Mouse (Mus musculus): Measurements from ENCODE around the gene Fosb.

Gene Fosb

DNA sequence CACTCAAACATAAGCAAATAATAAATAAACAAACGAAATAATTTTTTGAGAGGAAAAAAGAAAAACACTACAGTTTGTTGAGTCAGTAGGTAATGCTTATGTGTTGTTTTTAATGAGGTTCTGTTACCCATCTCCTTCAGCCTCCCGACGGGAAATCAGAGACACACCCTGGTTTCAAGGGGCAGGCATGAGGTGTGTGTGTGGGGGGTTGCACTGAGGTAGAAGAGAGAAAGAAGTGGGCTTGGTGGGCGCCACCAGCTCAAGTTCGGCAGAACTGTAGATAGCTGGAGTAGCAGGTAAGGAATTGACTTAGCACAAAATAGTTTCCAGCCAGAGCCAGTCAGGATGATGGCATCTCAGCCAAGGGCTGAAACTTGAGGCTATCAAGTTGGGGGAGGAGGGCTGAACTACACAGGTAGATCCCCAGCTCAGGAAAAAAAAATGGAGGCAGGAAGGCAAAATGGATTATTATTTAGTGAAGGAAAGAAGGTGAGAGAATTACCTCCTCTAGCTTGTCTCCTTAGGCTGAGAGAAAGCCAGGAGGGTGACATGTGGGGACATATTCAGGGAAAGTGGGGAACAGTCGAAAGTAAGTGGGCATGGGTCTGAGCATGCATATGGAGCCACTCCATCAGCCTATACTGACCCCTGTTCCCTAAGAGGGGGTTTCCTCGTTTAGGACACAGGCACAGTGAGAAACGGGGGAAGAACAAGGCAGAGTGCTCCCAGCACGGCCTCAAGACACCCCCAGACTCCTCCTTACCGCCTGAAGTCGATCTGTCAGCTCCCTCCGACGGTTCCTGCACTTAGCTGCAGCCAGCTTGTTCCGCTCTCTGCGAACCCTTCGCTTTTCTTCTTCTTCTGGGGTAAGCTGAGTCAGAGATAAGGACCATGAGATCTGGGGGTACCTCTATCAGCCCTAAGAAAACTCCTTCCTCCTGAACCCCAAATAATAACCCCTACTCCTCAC lies 3.8 kb downstream of the Fosb start:
- no peak for DNase-seq

DNA sequence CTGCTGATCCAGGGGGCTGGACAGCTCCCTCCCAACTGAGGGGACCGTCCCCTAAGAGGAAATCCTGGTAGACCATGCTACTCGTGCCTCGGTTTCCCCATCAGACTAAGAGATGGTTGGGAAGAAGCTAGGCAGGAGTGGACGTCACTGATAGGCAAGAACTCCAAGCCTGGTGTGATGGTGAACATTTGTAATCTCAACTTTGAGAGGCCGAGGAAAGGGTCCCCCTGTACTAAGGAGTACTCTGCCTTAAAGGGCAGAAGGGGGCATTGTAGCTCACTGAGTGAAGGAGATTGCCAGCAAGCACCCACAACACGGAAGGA lies 4.5 kb downstream of the Fosb start:
- DNase-seq, result no peak

DNA sequence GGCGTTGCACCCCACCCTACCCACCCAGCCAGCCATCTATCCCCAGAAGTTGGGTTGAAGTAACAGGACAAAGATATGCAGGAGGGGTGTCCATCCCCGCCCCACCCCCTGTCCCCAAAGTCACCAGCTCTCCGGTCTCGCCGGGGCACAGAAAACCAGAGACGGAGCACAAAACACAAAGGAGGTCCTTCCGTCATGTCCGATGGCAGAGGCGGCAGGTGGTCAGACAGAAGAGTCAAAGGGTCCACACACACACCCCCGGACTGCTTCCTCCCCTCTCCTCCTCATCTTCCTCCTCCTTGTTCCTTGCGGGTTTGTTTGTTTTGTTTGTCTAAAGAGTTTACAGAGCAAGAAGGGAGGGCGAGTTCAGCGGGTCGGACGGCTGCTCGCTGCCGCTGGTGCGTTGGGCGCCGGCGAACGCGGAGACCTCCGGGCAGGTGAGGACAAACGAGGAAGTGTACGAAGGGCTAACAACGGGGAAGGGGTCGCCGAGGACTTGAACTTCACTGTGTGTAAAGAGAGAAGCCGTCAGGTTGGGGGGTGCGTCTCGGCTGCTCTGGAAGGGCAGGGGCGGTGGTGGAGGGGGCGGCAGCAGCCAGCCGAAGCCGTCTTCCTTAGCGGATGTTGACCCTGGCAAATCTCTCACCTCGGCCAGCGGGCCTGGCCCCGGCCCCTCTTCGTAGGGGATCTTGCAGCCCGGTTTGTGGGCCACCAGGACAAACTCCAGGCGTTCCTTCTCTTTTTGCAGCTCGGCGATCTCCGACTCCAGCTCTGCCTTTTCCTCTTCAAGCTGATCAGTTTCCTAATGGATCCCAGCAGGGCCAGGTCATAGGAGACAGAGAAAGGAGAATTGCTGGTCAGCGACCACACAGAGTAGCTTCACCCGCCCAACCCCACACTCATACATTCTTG lies 5.1 kb downstream of the Fosb start:
- DNase-seq, result no peak

- DNase-seq, result peak; percentile 77
These were observed 6.1 kb downstream of the Fosb start for GRCm38 (mm10) chr7:19303770-19304169.

GRCm38 (mm10) chr7:19303046-19303305 lies 6.9 kb downstream of the Fosb start:
- no peak for DNase-seq

DNA sequence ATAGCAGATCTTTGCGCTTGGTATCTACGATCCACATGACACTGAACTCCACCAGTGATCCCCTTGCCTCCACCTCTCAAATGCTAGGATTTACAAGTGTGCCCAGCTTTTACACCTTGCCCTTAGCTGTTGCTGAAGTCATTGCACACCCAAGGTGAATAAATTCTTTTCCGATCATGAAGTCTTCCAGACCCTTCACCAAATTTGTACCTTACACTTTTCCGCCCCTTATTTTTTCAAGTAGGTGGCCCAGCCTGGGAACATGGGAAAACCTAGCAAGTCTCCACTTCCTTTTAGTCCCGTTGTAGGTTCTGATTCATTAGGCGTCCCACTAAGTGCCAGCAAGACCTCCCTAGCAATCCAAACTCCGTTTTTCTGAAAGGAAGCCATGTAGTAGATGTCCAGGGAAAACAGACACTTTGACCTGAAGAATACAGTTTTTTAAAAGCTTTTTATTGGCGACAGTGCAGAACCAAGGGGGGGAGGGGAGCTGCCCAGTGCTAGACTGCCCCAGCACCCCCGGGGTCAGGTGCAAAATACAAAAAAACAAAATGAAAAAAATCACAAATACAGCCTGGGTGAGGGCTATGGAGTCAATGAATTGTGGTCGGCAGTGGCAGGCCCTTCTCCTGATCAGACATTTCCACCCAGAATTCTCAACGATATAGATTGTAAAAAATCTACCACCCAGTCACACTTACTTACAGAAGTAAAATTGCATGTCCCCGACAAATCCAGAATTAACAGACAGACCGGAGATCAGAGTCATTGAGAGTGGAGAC lies 7.4 kb downstream of the Fosb start:
- no peak for DNase-seq

GRCm38 (mm10) chr7:19301461-19302263 lies 8.2 kb downstream of the Fosb start:
- no peak for DNase-seq

- peak; percentile 81 for DNase-seq
These were observed 9.1 kb downstream of the Fosb start for GRCm38 (mm10) chr7:19300501-19301421.

DNA sequence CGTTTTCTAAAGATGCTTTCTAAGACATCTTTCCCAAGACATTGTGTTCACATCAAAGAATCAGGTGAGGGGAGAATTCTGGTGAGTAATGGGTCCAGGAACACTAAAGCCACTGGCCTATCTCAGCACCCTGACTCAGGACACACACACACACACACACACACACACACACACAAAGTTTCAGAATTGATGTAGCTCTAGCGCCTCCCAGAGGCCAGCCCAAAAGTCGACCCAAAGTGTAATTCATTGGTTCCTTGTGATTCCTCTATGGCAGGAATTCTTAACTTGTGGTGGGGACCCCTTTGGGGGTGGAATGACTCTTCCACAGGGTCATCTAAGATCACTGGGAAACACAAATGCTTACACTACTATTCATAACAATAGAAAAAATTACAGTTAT lies 10.7 kb downstream of the Fosb start:
- peak; percentile 58 for DNase-seq

DNA sequence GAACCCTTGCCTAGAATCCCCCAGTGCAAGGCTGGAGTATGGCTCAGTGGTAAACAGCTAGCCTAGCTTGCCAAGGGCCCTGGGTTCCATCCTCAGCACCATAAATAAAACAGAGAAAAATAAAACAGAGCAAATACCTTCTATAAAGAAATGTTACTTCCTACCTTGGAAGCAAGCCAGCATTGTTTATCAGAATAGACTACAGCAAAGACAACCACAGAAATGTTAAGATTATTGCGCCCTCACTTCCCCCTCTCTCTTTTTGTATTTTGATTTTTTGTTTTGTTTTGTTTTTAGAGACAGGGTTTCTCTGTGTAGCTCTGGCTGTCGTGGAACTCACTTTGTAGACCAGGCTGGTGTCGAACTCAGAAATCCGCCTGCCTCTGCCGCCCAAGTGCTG lies 12.1 kb downstream of the Fosb start:
- DNase-seq, result no peak

- no peak for DNase-seq
These were observed 12.8 kb downstream of the Fosb start for GRCm38 (mm10) chr7:19297034-19297433.

GRCm38 (mm10) chr7:19295503-19296185 lies 14.2 kb downstream of the Fosb start:
- peak; percentile 93 for DNase-seq

- DNase-seq, result peak; percentile 86
These were observed 18.8 kb downstream of the Fosb start for GRCm38 (mm10) chr7:19290969-19291596.

DNA sequence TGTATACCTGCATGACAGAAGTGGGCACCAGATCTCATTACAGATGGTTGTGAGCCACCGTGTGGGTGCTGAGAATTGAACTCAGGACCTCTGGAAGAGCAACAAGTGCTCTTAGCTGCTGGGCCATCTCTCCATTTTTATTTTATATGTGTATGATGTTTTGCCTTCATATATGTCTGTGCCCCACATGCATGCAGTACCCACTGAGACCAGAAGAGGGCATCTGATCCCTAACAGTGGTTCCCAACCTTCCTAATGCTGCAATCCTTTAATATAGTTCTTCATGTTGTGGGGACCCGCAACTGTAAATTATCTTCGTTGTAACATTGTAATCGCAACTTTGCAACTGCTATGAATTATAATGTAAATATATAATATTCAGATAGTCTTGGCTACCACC lies 25.1 kb downstream of the Fosb start:
- DNase-seq, result peak; percentile 75

DNA sequence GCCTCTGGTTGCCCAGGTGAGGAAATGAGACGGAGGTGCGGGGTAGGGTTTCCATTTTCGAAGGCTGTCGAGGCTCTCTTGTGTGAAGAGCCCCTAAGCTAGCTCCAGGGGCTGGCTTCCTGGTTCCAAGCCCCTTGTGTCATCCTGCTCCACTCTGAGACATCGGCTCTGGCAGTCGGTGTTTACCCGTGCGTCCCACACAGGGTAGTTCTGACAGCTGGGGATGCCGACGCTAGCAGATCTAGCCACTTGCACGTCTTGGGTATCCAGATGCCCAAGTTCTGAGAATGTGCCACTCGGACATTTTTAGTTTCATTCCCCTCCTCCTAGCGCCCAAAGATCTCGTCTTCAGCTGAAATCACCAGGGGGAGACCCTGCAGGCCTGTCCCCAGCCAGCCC lies 26.4 kb downstream of the Fosb start:
- DNase-seq, result no peak

DNA sequence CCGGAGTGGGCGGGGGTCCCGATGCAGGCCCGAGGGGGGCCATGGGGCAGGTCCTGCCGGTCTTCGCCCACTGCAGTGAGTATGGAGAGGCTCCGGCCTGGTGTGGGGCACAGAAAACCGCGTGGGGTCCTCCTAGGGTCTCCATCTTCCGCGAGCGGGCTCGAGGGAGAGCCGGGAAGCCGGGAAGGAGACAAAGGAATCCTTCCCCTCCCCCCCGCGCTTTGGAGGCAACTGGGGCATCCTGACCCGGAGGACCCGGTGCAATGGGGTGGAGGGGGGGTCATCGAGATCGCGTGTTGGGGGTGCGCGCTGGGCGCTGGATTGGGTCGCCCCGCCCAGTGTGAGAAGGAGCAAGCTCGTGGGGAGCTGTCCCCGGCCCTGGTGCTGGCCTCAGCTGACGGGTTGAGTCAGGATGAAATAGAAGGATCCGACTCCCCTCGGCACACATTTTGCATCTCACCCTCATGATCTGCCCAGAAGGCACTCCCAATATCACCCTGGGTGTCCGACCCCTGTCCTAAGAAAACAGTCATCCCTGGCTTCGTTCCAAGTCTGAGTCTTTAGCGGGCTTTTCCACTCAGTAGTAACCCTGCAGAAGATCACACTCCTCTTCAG lies 27.0 kb downstream of the Fosb start:
- peak; percentile 63 for DNase-seq

- DNase-seq, result peak; percentile 97
These were observed 27.5 kb downstream of the Fosb start, which contains the start of gene Rtn2 for GRCm38 (mm10) chr7:19282385-19282784. Gene Rtn2, plus strand, starts transcription at chr7:19282624.

- peak; percentile 56 for DNase-seq
These were observed 28.1 kb downstream of the Fosb start for GRCm38 (mm10) chr7:19281680-19282304.

- no peak for DNase-seq
These were observed 30.2 kb downstream of the Fosb start, which contains the start of gene Ppm1n for GRCm38 (mm10) chr7:19279581-19280114. Gene Ppm1n, minus strand, starts transcription at chr7:19280064.
